Mouse (Mus musculus) adrenal gland, postnatal 36 days (tissue): ENCODE data around the gene Nenf. TPM values are rescaled to one million over a fixed set of nuclear protein-coding genes. Genes with fewer than 3 reads are reported as not detected.

Experiments used
- DNase-seq, 2 experiments: peaks; one replicate each; pipeline ENCODE4 v3.0.0; 2021; ENCODE audit warnings: mixed read lengths in 1 of 2
- total RNA-seq, 2 experiments: library from RNA; stranded (reverse); gene quantifications; 2 replicates each; pipeline ENCODE4 v1.2.3; 2021

The Nenf gene
- total RNA-seq, 2 experiments from 2014 or later: 86.6 to 103 TPM

- DNase-seq: no peak
Measured at GRCm38 (mm10) chr1:191283110-191284040, 34.6 kb downstream of the Nenf start.

DNA sequence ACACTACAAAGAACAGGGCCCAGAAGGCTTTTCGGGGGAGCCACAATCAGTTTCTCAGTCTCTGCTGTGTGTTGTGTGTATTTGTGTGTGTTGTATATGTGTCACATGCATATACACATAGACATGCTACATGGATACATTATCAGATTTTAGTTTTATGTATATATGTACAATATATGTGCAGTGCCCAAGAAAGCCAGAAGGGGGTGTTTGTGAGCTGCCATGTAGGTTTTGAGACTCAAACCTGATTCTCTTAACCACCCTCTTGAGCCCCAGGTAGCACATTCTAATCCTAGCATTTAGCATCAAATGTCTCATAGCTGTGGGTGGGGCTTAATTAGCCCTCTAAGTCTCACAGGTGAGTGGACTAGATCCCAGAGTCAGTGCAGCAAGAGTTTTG, 35.7 kb downstream of the Nenf start:
- no peak for DNase-seq

DNA sequence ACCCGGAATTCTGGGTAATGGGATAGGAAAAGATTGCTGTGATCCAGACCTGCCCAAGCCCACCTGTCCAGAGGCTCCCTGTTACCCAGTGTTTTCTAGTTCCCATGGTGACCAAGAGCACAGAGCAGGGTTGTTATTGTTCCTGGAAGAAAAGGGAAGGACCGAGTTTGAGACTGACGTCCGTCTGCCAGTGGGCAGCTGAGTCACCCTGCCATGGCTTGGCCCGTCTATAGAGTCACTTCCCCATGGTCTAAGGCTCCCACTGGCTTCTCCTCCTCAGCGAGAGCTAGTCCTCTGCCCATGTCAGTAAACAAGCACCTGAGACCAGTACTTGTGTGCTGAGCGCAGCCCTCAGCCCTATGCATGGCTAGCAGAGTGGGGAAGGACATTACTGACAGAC, 36.8 kb downstream of the Nenf start:
- DNase-seq: no peak

- no peak for DNase-seq
Measured at GRCm38 (mm10) chr1:191278324-191278723, 39.7 kb downstream of the Nenf start.

- peak; percentile 45 to 56 for DNase-seq
Measured at GRCm38 (mm10) chr1:191277549-191278059, 40.4 kb downstream of the Nenf start.

DNA sequence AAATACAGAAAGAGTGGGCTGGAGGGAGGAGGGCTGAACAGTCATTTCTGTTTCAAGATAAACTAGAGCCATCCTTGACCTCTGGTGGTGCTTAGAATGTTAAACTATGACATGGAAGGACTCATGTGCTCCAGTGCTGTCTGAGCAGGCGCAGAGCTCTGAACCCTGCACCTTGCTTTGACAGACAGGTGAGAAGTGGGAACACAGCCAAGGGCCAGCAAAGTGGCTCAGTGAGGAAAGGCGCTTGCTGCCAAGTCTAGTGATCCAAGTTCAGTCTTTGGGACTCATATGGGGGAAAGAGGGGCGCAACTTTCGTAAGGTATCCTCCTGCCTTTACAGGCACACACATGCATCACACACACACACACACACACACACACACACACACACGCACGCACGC, 41.8 kb downstream of the Nenf start:
- no peak for DNase-seq

GRCm38 (mm10) chr1:191275527-191275926, 42.5 kb downstream of the Nenf start:
- peak; percentile 89 to 91 for DNase-seq

DNA sequence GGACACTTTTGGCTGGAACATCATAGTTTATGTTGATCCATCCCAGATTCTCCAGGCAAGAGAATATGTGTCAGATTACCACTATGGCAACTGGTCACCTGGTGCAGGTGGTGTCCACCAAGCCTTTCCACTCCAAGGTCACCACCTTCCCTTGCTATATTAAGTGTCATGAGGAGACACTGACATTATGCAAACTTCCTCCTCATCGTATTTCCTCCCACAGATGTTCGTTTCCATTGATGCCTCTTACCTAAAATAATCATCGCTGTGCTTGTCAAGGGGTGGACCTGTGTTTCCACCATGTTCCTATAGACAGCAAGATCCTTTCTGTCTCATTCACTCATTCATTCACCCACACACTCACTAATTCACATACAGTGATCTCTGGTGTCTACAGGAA, 45.3 kb downstream of the Nenf start:
- DNase-seq: no peak

DNA sequence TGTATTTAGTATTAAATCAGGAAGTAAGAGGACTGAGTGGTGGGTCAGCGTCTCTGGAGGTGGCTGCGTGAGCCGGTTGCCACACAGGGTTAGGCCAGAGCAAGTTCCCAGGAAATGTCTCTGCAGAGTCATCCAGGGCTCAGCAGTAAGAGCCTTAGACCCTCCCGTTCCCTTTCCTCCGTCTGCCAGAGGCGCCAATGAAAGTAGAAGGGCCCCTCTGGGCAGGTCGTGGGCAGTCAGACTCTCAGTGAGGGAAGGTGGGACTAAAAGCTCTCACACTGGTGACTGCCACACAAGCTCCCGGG, 48.4 kb downstream of the Nenf start:
- DNase-seq: no peak

GRCm38 (mm10) chr1:191268797-191269647, 49.0 kb downstream of the Nenf start:
- no peak for DNase-seq

DNA sequence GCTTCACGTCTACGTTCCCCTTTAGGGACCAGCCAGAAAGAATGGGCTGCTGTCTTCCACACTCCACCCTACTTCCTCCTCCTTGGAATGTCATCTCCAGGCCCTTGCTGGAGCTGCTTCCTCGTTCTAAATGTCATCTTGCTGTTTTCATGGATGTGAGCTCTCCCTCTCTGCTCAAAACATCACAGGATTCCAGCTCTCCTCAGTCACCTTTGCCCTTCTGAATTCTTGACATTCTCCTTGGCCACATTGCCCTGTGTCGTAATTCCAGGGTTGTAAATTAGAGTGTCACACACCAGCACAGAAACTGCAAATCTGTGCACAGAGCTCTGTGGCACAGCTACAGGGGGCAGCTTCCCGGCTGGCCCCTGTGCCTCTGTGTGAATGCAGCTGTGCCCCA, 50.1 kb downstream of the Nenf start:
- DNase-seq: peak; percentile 46 to 56

DNA sequence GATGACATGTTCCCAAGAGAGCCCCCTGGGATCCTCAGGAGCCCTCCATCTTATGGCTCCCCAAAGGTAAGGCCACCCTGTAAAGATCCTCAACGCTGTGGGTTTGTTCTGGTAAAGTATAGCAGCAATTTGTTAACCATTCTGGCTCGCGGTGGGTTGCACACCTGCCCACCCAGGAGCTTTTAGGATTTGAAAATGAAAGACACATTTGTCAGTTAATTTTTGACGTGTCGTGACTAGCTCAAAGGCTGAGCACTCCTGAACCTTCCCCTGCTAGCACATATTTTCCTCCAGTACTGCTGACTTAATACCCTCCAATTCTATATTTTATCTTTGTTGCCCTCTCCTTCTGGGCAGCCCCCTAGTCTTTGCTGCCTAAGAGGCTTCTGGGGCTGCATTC, 50.8 kb downstream of the Nenf start:
- DNase-seq: no peak

DNA sequence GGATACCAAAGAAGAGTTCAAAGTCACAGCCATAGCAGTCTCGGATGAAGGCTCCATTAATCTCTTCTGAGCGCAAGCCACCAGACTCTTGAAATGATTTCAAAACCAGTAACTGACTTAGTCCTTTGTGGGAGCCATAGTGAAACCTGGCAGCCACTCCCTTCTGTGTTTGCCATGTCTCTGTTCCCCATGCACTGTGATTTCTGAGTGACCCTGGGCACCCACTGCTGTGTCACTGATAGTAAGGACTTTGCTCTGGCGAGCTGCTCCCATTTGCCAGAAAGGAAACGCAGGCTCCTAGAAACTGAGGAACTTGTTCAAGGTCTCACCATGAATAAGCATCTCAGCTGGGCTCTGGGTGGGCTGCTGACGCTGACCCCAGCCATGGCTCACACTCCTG, 54.5 kb downstream of the Nenf start:
- peak; percentile 31 to 41 for DNase-seq

DNA sequence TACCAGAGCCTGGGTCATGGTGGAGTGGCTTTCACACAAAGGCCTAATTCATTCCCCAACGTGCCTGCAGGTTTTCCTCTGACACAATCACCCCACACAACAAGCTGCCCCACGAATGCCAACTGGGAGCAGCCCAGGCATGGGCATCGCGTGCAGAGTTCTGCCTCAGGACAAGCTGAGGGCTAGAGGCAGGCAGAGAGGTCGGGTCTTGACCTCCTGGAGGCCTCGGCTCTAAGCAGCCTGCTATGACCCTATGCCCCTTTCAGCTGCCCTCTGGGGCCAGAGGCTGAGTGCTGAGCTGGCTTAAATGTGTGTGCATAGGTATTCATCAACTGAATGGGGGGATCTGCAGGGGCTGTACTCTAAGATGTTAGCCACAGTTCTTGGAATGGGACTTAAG, 56.1 kb downstream of the Nenf start:
- DNase-seq: no peak

GRCm38 (mm10) chr1:191259661-191260060, 58.3 kb downstream of the Nenf start:
- no peak for DNase-seq

DNA sequence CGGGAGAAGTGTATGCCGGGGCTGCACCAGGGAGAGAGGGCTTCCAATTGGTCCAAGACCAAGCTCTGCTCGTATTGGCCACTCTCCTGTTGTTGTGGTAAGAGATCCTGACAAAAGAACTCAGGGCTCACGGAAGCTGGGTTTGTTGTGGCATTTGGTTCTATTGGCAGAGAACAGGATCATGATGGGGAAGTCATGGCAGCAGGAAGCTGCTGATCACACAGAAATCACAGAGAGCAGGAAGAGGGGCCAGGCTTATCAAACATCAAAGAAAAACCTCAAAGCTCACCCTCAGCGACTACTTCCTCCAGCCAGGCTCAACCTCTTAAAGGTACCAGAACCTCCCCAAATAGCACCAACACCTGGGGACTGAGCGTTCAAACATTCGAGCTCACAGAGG, 58.9 kb downstream of the Nenf start:
- no peak for DNase-seq

GRCm38 (mm10) chr1:191258521-191258920, 59.5 kb downstream of the Nenf start:
- no peak for DNase-seq

- no peak for DNase-seq
Measured at GRCm38 (mm10) chr1:191257981-191258380, 60.0 kb downstream of the Nenf start.

- DNase-seq: peak; percentile 74 to 76
Measured at GRCm38 (mm10) chr1:191257351-191257771, 60.6 kb downstream of the Nenf start.
